Mouse (Mus musculus) small intestine, adult 2 months (tissue): ENCODE measurements around the gene BC030499.

Experiments
- CTCF ChIP-seq: fragments of 200-500 bp; IDR thresholded peaks from 2 replicates; pipeline ENCODE4 v1.5.1; 2012; ENCODE audit warnings: low read depth, mild to moderate bottlenecking, control low read depth, inconsistent platforms, low read length, moderate library complexity, mixed read lengths; ENCODE audit not compliant: insufficient replicate concordance, insufficient read length; ENCODE audit errors: extremely low read depth
- POLR2A ChIP-seq: fragments of 200-500 bp; IDR thresholded peaks from 2 replicates; pipeline ENCODE4 v1.6.1; 2012; ENCODE audit warnings: low read depth, mild to moderate bottlenecking, control low read depth, inconsistent platforms, low read length, moderate library complexity

DNA sequence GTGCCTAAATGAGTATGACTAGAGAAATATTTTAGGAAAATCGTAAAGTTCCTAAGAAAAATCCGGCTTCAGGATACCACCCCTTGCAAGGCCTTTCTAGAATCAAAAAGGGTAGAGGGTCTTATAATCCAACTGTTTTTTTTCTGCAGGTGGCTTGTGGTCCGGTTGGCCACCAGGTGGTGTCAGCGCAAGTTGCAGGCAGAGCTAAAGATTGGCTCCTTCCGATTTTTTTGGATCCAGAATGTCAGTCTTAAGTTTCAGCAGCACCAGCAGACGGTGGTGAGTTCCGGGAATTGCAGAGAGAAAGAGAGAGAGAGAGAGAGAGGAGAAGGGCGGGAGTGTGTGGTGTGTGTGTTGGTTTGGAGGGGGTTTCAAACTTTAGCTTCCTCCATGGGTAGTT lies 28.1 kb upstream of the BC030499 start:
- no peak for TF ChIP-seq POLR2A
- TF ChIP-seq CTCF, result peak; percentile 69; the same call in 1 of the 2 replicates
